Mouse (Mus musculus) heart, adult 11 months (tissue): Measurements from ENCODE around the gene Cdc42se2.

Source experiments
- DNase-seq: peaks from one replicate; pipeline ENCODE4 v3.0.0; 2022

Gene Cdc42se2

GRCm38 (mm10) chr11:54751502-54751901 is 36.0 kb downstream of the Cdc42se2 start:
- peak; percentile 97 for DNase-seq

- DNase-seq, result no peak
Measured at GRCm38 (mm10) chr11:54748891-54749290, 38.6 kb downstream of the Cdc42se2 start.

- DNase-seq, result no peak
Measured at GRCm38 (mm10) chr11:54744231-54744630, 43.2 kb downstream of the Cdc42se2 start.

GRCm38 (mm10) chr11:54741330-54741729 is 46.1 kb downstream of the Cdc42se2 start:
- no peak for DNase-seq

- DNase-seq, result peak; percentile 67
Measured at GRCm38 (mm10) chr11:54739012-54739750, 48.3 kb downstream of the Cdc42se2 start.

- DNase-seq, result peak; percentile 27
Measured at GRCm38 (mm10) chr11:54736903-54737302, 50.6 kb downstream of the Cdc42se2 start.

GRCm38 (mm10) chr11:54735114-54735513 is 52.4 kb downstream of the Cdc42se2 start:
- DNase-seq, result no peak

GRCm38 (mm10) chr11:54733546-54733945 is 53.9 kb downstream of the Cdc42se2 start:
- DNase-seq, result peak; percentile 86

- DNase-seq, result peak; percentile 61
Measured at GRCm38 (mm10) chr11:54731367-54731766, 56.1 kb downstream of the Cdc42se2 start.

GRCm38 (mm10) chr11:54730931-54731330 is 56.5 kb downstream of the Cdc42se2 start:
- DNase-seq, result peak; percentile 14

GRCm38 (mm10) chr11:54729311-54729710 is 58.2 kb downstream of the Cdc42se2 start:
- peak; percentile 80 for DNase-seq

GRCm38 (mm10) chr11:54728371-54728770 is 59.1 kb downstream of the Cdc42se2 start:
- peak; percentile 54 for DNase-seq

- DNase-seq, result peak; percentile 96
Measured at GRCm38 (mm10) chr11:54727327-54727901, 60.1 kb downstream of the Cdc42se2 start.

- DNase-seq, result peak; percentile 87
Measured at GRCm38 (mm10) chr11:54726571-54727062, 60.9 kb downstream of the Cdc42se2 start.

- DNase-seq, result peak; percentile 88
Measured at GRCm38 (mm10) chr11:54724353-54725034, 63.0 kb downstream of the Cdc42se2 start.

- peak; percentile 83 for DNase-seq
Measured at GRCm38 (mm10) chr11:54722057-54722456, 65.4 kb downstream of the Cdc42se2 start.

- peak; percentile 62 for DNase-seq
Measured at GRCm38 (mm10) chr11:54718601-54719000, 68.9 kb downstream of the Cdc42se2 start.

- peak; percentile 70 for DNase-seq
Measured at GRCm38 (mm10) chr11:54717893-54718292, 69.6 kb downstream of the Cdc42se2 start.

- peak; percentile 36 for DNase-seq
Measured at GRCm38 (mm10) chr11:54712849-54713248, 74.6 kb downstream of the Cdc42se2 start.

GRCm38 (mm10) chr11:54710512-54711293 is 76.8 kb downstream of the Cdc42se2 start:
- no peak for DNase-seq

GRCm38 (mm10) chr11:54709645-54710044 is 77.8 kb downstream of the Cdc42se2 start:
- DNase-seq, result no peak

- no peak for DNase-seq
Measured at GRCm38 (mm10) chr11:54708153-54708552, 79.3 kb downstream of the Cdc42se2 start.

GRCm38 (mm10) chr11:54703306-54703705 is 84.2 kb downstream of the Cdc42se2 start:
- peak; percentile 95 for DNase-seq
